Mouse (Mus musculus): ENCODE data around the gene Nxt1.

Nxt1 gene

DNA sequence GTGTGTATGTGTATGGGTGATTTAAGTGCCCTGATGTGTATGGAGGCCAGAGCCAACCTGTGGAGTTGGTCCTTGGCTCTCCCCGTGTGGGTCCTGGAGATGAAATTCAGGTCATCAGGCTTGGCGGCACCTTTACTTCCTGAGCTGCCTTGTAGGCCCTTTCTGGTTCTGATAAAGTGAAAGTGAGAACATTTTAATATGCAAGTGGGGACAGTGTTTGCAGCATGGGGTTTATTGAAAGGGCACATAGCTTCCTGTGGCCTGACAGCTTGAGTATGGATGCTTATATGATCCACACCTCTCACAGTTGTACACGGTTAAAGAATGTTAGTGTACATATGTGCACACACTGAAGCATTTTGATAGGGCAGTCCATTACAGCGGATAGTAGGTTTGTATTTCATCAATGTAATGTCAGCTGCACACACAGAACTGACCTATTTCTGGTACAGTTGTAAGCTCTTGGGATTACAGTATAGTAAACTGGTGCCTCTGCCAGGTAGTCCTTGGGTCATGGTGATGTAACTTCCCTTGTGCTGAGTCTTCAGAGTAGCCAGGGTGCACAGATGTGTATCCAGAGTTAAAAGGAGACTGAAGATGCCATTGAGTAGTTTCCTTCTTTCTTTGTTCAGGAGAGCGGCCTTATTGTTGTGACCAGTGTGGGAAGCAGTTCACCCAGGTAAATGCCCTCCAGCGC is 17.2 kb downstream of the Nxt1 start:
- DNase-seq = no peak

DNA sequence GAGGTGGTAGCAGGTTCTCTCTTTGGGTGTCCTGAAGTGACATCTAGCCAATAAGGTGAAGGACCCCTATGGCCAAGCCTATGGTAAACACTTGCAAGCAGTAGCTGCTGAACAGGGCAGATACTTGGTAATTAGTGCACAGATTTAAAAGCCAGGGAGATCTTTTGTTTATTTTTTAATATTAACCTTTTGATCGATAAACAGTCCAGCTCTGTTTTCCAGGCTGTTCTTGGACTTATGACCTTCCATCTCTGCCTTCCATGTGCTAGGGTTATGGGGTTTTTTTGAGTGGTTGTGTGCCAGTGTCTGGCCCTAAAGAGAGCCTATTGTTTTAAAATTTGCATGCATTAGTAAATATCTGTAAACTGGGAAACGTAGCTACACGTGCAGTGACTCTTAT is 17.9 kb downstream of the Nxt1 start:
- DNase-seq = no peak

DNA sequence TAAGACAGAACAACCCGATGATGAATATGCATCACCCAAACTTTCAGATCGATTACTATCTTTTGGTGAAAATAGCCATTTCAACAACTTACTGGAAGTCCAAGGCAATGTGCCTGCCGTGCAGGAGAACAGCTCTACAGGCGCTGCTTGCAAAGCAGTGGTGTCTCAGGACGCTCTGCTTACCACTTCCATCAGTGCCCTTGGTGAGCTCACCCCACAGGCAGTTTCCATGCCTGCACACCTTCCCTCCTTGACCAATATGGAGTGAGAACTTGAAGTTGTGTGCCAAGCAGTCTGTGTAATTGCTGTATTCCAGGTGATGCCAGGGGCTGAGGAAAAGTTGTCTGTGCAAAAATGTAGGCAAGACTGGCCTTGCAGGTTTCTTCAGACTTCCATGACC is 18.4 kb downstream of the Nxt1 start:
- DNase-seq = no peak

DNA sequence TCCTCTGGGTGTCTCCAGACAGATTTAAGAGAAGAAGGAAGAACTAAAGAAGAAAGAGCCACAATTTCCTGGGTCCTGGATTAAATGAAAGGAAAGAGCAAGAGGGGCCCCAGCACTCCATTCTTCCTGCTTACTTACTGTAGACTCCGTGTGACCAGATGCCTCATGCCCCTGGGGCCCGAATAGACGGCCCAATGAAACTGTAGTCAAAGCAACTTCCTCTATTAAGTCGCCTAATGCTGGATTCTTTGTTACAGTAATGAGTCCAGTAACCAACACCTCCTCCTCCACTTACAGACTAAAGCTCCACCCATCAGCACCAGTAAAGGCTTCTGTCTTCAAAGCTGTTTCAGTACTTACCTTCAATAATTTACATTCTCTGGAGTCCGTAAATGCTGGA is 26.2 kb downstream of the Nxt1 start:
- DNase-seq = no peak

DNA sequence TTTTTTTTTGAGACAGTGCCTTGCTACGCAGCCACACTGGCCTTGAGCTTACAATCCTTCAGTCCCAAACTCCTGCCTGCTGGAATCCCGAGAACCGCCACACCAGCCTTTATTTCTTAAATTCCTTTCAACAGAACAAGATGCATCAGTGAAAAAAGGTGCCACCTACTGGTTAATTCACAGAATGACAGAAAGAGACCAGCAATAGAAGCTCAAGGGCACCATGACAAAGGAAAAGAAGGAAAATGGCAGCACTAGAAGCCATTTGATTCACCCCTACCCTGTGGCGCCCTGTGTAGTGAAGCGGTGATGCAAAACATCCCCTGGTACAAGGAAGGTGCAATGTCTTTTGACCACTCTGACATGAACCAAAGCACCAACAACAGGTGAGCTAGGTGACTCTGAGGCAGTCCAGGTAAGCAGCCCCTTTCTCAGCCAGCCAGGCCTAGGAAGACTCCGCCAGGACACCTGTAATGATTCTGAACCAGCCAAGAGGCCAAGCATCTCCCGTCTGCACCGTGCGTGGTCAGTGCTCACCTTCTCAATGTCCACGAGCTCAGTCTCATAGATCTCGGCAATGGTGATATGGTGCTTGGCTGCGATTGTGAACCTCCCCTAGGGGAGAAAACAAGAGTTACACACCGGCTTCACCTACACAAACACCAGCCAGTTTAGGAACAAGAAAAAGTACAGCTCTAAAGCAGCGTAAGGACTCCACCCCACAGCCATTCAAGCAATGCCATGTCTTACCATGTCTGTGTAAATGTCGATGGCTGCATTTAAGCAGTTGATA is 34.2 kb downstream of the Nxt1 start:
- DNase-seq = peak in 1 of 2 experiments; percentile 35

DNA sequence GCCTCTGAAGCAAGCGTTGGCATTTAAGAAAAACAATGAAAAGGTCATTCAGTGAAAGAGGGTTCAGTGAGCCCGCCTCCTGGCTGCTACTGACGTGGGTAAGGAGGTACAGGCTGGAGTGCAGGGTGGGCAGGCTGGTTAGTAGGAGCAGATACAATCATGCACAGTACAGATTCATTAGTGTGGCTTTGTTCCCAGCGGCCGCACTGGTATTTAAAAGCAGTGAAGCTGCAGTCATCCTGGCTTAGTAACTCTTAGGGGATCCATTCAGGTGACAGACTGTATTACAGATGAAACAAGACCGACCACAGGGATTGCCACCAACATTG is 34.8 kb downstream of the Nxt1 start:
- no peak for DNase-seq

DNA sequence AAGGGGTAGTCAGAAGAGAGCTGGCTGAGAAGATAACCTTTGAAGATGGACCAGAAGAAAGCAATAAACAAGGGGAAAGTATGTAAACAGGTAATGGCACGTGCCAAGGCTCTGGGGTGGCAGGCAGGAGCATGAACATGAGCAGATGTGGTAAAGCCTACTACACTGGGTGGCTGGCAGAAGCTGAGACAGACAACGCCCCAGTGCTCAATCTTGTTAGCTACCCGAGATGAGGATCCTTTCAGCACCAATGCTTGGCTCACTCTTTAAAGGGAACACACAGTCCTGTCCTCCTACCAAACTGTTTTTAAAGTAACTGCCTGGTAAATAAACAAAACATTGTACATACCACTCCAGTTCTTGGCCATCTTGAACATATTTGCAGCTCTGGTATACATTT is 39.9 kb downstream of the Nxt1 start:
- no peak for DNase-seq

DNA sequence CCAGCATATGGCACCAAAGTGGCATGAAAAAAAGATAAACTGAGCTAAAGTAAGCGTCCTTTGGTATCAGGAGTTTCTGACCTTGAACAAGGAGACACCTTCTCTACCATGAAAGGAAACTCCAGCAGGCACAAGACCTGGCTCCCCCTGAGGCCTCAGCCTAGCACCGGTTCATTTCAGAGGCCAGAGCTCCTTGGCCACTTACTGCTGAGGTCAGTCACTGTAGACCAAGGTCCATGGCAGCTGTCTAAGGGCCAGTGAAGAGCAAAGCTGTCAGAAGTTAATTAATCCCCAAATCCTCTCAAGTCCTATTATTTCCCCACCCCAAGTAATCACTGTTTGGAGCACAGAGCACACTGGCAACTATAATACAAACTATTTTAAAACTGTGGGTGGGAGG is 44.7 kb downstream of the Nxt1 start:
- no peak for DNase-seq

DNA sequence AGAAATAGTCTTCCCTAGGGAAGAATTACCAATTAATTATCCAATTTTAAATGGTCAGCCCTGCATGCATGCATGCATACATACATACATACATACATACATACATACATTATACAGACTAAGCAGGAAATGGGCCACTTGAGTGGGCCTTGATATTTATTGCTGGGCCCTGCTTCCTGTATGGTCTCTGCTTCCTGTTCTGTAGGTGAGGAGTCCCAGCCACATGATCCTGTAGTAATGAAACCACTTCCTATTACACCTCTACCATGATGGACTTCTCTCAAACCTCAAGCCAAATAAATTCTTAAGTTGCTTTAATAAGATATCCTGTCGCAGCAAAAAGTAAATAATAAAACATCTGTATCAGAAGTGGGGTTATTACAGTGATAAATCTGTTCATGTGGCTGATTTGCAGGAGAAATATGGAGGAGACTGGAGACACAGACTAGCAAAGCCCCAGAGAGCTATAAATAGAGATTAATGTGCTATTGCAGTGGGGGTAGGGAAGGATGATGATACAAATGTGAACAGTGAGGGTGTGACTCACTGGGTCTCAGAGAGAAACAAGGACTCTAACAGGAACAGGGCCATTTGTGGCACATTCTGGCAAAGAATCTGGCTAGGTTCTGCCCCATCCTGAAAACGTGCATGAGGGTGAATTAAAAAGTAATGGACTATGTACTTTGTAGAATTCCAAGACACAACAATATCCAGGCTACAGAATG is 47.0 kb downstream of the Nxt1 start:
- DNase-seq = no peak
